Mouse (Mus musculus) neural tube, embryonic 12.5 days (tissue): ENCODE results near the gene Gm7137. TPM values are rescaled to one million over a fixed set of nuclear protein-coding genes. Genes with fewer than 3 reads are reported as not detected.
A peak's percentile ranks its signal among the peaks of the same experiment; 100 is the strongest.
"Not testable (repeated sequence)": the region's sequence is repeated elsewhere in the genome, so short reads cannot be mapped to it uniquely, and the experiment has no call there.

Source experiments
- ATAC-seq: fragments of 200-750 bp; cut with Nextera tagmentation; 2 replicates; pipeline ENCODE4 v1.8.0; 2017; ENCODE audit warnings: low read depth, mild to moderate bottlenecking, moderate TSS enrichment, moderate library complexity; ENCODE audit not compliant: low FRiP score
- H3K27ac ChIP-seq: fragments of 300-500 bp; sonication (generic); 2 replicates; pipeline ENCODE4 v1.5.1; 2016
- H3K27me3 ChIP-seq: fragments of 300-500 bp; sonication (generic); replicated peaks from 2 replicates; pipeline ENCODE4 v1.6.1; 2016; ENCODE audit warnings: mild to moderate bottlenecking
- H3K36me3 ChIP-seq: fragments of 300-500 bp; sonication (generic); 2 replicates; pipeline ENCODE4 v1.6.1; 2016; ENCODE audit warnings: mild to moderate bottlenecking
- H3K4me1 ChIP-seq: fragments of 300-500 bp; sonication (generic); 2 replicates; pipeline ENCODE4 v1.6.1; 2016
- H3K4me2 ChIP-seq: fragments of 300-500 bp; sonication (generic); replicated peaks from 2 replicates; pipeline ENCODE4 v1.6.1; 2016; ENCODE audit warnings: mild to moderate bottlenecking
- H3K4me3 ChIP-seq: fragments of 300-500 bp; sonication (generic); 2 replicates; pipeline ENCODE4 v1.5.1; 2016
- H3K9ac ChIP-seq: fragments of 300-500 bp; sonication (generic); 2 replicates; pipeline ENCODE4 v1.6.1; 2016; ENCODE audit warnings: mild to moderate bottlenecking
- H3K9me3 ChIP-seq: fragments of 300-500 bp; sonication (generic); 2 replicates; pipeline ENCODE4 v1.6.1; 2016; ENCODE audit warnings: mild to moderate bottlenecking
- WGBS: fragments of 180-500 bp; shearing (Covaris S2); methylation state at CpG from one replicate; pipeline ENCODE4 v1.1.7; 2016; 5-methylcytosine and 5-hydroxymethylcytosine counted together
- polyA plus RNA-seq: library from polyadenylated mRNA; unstranded; fragments of >200 nt; fragmentation: Nextera tagmentation; extraction: Ambion mirVana; gene quantifications from 2 replicates; pipeline ENCODE4 v1.2.1, GENCODE M21; 2016

Gm7137 gene
- not detected in 2 replicates for polyA plus RNA-seq

DNA sequence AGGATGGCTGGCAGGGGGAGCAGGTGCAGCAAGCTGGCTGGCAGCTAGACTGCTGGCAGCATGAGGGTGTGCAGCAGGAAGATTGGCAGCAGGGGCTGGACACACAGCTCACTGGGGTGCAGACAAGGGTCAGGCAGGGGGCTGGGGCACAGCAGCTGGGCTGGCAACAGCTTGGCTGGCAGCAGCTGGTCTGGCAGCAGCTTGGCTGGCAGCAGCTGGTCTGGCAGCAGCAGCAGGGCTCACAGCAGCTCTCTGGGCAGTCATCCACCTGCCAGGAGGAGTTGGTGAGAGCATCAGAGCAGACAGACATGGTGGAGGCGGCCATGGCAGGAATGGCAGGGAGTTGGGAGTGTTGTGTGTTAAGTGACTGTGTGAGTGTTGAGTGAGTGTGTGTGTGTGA lies at the start of gene Gm7137:
Gene Gm7137 (minus strand): TSS at position 325 of the 400 bp plus-strand sequence.
- H3K36me3 ChIP-seq, H3K4me3 ChIP-seq, ATAC-seq, H3K4me1 ChIP-seq, H3K27ac ChIP-seq, H3K9me3 ChIP-seq, H3K27me3 ChIP-seq, H3K9ac ChIP-seq, H3K4me2 ChIP-seq: not testable (repeated sequence)
- 44% methylated on average over 1 of the region's 1 CpGs for WGBS

DNA sequence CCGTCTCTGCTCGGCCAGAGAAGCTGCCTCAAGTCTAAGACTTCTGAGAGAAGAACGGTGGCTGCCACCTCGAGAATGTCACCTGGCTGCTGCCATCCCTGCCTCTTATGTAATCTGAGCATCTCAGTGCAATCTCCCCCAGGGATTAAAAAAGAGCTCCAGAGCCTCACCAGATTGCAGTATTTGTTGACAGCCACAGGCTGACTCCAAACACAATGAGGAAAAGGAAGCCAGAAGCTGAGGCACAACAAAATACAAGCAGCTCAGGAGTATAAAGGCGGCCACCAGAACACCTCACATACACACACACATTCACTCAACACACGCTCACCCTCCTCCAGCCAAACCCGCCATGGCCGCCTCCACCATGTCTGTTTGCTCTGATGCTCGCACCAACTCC lies 47.6 kb upstream of the Gm7137 start, which contains the start of gene Krtap10-10:
Gene Krtap10-10 (plus strand): TSS at position 301 of the 400 bp plus-strand sequence.
- H3K27me3 ChIP-seq = no peaks in the 10 kb centered on the region
- 73% methylated on average over 9 of the region's 9 CpGs for WGBS

DNA sequence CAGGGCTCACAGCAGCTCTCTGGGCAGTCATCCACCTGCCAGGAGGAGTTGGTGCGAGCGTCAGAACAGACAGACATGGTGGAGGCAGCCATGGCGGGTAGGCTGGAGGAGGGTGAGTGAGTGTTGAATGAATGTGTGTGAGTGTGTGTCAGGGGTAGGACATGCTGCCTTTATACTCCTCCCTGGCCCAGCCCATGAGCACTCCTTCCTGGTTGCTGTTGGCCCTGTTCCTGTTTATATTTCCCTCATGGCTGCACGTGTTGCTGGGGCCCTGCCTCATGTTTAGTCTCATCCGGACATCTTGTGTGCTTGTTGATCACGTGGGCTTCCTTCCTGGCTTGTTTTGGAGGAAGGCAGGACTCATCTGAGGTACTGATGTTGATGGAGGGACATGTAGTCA lies 39.0 kb upstream of the Gm7137 start, which contains the start of gene Krtap10-4:
Gene Krtap10-4 (minus strand): TSS at position 145 of the 400 bp plus-strand sequence.
- Histone ChIP-seq H3K4me2 (no peak within 1 kb of the TSS), H3K4me3 (no peak within 1 kb of the TSS), H3K27me3 (no peaks in the 10 kb centered on the region), H3K36me3 (no peaks in the 10 kb centered on the region), H3K9me3 (no peaks in the 10 kb centered on the region; the same call in 1 of the 2 replicates), H3K9ac (no peak within 1 kb of the TSS), H3K4me1 (no peaks in the 10 kb centered on the region), H3K27ac (no peak within 1 kb of the TSS)
- no peak for ATAC-seq
- WGBS = 81% methylated on average over 6 of the region's 6 CpGs

More for the DNA sequence above, 47.6 kb upstream of the Gm7137 start, which contains the start of gene Krtap10-10:
- no peak within 1 kb of the TSS for H3K9ac ChIP-seq
- no peak within 1 kb of the TSS for H3K4me3 ChIP-seq
- H3K4me1 ChIP-seq = no peaks in the 10 kb centered on the region
- H3K4me2 ChIP-seq = no peak within 1 kb of the TSS
- no peak within 1 kb of the TSS for H3K27ac ChIP-seq
- ATAC-seq = no peak
- H3K9me3 ChIP-seq = no peaks in the 10 kb centered on the region
- H3K36me3 ChIP-seq = no peaks in the 10 kb centered on the region

DNA sequence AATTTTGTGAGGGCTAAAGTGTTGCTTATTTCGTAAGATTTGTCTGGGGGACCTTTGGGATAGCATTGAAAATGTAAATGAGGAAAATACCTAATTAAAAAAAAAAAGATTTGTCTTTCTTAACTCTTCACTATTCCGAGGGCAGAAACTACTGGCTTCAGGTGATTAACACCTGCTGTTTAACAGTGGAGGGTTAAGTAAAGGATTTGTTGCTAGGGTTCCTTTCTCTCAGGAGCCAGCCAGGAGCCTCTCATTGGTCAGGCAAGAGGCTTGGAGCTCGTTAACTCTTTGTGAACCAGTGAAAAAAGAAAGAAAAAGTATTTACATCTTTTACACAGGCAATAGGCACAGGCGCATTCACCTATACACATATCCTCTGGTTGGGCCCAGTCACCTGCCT lies 31.2 kb upstream of the Gm7137 start:
- no peaks in the 10 kb centered on the region for H3K27me3 ChIP-seq
- H3K4me2 ChIP-seq = no peak overlapping the region
- H3K9ac ChIP-seq = no peak overlapping the region
- no peak overlapping the region for H3K4me3 ChIP-seq
- no peaks in the 10 kb centered on the region for H3K9me3 ChIP-seq
- no peak for ATAC-seq
- no peak overlapping the region for H3K27ac ChIP-seq
- H3K36me3 ChIP-seq = no peaks in the 10 kb centered on the region
- 43% methylated on average over 4 of the region's 4 CpGs for WGBS
- no peaks in the 10 kb centered on the region for H3K4me1 ChIP-seq

DNA sequence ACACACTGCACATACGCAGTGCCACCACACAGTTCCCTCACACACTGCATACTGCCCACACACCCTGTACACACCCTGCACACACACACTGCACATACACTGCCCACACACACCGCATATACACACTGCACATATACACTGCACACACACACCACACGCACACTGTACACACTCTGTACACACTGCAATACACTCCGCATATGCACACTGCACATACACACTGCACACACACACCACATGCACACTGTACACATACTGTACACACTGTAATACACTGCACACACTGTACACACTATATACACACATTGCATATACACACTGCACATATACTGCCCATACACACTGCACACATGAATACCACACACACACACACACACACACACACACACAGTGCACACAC lies 30.5 kb upstream of the Gm7137 start:
- Histone ChIP-seq H3K4me2 (no peak overlapping the region), H3K36me3 (no peaks in the 10 kb centered on the region), H3K27ac (no peak overlapping the region), H3K9me3 (no peaks in the 10 kb centered on the region), H3K9ac (no peak overlapping the region), H3K4me1 (no peaks in the 10 kb centered on the region), H3K4me3 (no peak overlapping the region), H3K27me3 (no peaks in the 10 kb centered on the region)
- 95% methylated on average over 4 of the region's 4 CpGs for WGBS
- ATAC-seq = no peak

DNA sequence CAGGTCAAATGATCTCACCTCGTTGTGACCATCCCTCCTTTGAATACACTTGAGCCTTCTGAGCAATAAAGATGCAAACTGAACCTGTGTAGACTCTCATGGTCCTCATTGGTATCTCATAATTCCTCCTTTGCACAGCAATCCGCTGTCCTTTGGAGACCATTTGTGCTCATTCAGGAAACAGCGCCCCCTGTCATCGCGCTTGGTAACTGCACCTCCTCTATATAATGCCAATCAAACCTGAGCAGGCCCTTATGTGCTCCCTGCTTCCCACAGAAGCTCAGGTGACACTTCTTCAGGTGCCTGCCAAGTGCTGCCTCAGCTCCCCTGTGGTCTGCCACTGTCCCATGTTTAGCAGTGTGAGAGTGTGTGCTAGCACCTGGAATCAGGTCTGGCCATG lies 27.5 kb upstream of the Gm7137 start:
- H3K27me3 ChIP-seq = no peaks in the 10 kb centered on the region
- 38% methylated on average over 5 of the region's 5 CpGs for WGBS
- no peak for ATAC-seq

DNA sequence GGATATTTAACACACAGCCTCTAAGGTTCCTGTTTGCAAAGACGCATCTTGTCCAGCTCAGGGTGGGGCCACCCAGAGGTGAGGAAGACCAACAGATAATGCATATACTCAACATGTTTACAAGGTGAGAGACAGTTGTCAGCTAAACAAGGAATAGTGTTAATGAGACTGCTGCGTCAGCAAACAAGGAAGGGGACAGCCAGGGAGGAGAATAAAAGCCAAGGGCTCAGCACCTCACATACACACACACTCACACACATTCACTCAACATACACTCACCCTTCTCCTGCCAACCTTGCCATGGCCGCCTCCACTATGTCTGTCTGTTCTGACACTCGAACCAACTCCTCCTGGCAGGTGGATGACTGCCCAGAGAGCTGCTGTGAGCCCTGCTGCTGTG lies 26.4 kb upstream of the Gm7137 start, which contains the start of gene Gm2696:
Gene Gm2696 (plus strand): TSS at position 301 of the 400 bp plus-strand sequence.
- Histone ChIP-seq H3K4me2 (no peak within 1 kb of the TSS), H3K36me3 (no peaks in the 10 kb centered on the region), H3K9ac (no peak within 1 kb of the TSS), H3K4me3 (no peak within 1 kb of the TSS), H3K27ac (no peak within 1 kb of the TSS), H3K9me3 (no peaks in the 10 kb centered on the region), H3K27me3 (no peaks in the 10 kb centered on the region), H3K4me1 (no peaks in the 10 kb centered on the region)
- WGBS = 63% methylated on average over 4 of the region's 4 CpGs
- no peak for ATAC-seq

More for the DNA sequence above, 27.5 kb upstream of the Gm7137 start:
- Histone ChIP-seq H3K4me1 (no peaks in the 10 kb centered on the region), H3K36me3 (no peaks in the 10 kb centered on the region), H3K9ac (no peak overlapping the region), H3K4me3 (no peak overlapping the region), H3K9me3 (no peaks in the 10 kb centered on the region), H3K27ac (no peak overlapping the region), H3K4me2 (no peak overlapping the region)

DNA sequence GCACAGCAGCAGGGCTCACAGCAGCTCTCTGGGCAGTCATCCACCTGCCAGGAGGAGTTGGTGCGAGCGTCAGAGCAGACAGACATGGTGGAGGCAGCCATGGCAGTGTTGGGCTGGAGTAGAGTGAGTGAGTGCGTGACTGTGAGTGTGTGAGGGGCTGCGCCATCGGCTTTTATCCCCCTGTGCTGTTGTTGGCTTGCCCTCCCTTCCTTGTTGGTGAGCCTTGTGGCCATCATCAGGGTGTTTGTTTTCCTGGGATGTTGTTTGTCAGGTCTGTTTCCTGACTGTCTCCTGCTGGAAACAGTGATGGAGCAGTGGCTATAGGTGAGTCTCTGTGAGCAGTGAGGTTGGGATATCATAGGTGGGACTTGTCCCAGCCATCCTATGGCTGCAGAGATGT lies 23.7 kb upstream of the Gm7137 start, which contains the start of gene Gm9507:
Gene Gm9507 (minus strand): TSS at position 101 of the 400 bp plus-strand sequence.
- no peak within 1 kb of the TSS for H3K9ac ChIP-seq
- no peak for ATAC-seq
- WGBS = 74% methylated on average over 5 of the region's 5 CpGs

DNA sequence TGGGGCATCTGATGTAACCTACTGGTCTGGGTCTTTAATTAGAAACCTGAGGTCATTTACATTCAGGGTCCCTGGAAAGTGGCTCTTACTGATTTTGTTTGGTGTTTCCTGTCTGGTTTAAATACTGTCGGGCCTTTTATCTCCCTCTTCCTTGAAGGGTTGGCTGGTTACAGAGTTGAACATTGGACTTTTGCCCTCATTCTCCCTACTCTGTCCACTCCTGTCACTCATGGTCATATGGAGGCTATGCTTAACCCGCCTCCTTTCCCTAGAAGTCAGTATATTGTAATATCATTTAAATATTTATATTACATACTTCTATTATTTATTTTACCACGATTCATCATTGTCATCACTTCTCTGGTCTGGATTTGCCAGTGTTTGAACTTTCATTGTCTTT lies 16.1 kb upstream of the Gm7137 start:
- no peaks in the 10 kb centered on the region for H3K9me3 ChIP-seq
- H3K27me3 ChIP-seq = no peaks in the 10 kb centered on the region
- H3K4me2 ChIP-seq = no peak overlapping the region
- no peak overlapping the region for H3K9ac ChIP-seq
- H3K36me3 ChIP-seq = no peaks in the 10 kb centered on the region
- ATAC-seq = no peak
- no peak overlapping the region for H3K4me3 ChIP-seq
- 0 out of 2 replicates have a peak, but pooled peaks cover 2% of the 10 kb centered on the region for H3K4me1 ChIP-seq
- H3K27ac ChIP-seq = no peak overlapping the region
- WGBS = 83% methylated on average over 3 of the region's 3 CpGs

More for the DNA sequence above, 23.7 kb upstream of the Gm7137 start, which contains the start of gene Gm9507:
- no peaks in the 10 kb centered on the region for H3K36me3 ChIP-seq
- H3K4me1 ChIP-seq = no peaks in the 10 kb centered on the region
- H3K9me3 ChIP-seq = no peaks in the 10 kb centered on the region
- H3K4me2 ChIP-seq = no peak within 1 kb of the TSS
- H3K27me3 ChIP-seq = no peaks in the 10 kb centered on the region
- H3K4me3 ChIP-seq = no peak within 1 kb of the TSS
- H3K27ac ChIP-seq = no peak within 1 kb of the TSS

DNA sequence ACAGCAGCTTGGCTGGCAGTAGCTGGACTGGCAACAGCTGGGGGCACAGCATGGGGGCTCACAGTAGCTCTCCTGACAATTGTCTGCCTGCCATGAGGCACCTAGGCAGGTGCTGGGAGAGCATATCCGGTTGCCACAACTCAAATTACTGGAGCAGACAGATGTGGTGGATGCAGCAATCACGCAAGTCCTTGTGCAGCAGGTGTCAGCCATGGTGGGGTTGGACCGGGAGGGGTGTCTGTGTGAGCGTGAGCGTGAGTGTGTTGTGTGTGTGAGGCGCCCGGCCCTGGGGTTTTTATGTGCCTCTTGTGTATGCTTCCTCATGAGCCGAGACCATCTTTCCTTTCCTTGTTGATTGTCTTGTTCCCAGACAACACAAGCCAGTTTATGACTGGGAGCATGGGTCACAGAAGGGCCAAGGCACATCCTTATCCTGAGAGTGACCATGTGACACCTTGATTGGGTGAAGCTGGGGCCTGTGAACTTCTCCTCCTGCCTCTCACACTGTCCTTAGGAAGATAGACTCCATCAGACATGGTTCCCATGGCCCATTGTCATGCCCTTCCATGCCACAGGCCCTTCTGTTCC lies 11.0 kb upstream of the Gm7137 start, which contains the start of gene Gm19668:
Gene Gm19668 (minus strand): TSS at position 213 of the 588 bp plus-strand sequence.
- no peaks in the 10 kb centered on the region for H3K9me3 ChIP-seq
- WGBS = 41% methylated on average over 8 of the region's 8 CpGs
- H3K4me2 ChIP-seq = no peak within 1 kb of the TSS
- ATAC-seq = peak; percentile 54; the same call in 1 of the 2 replicates
- no peaks in the 10 kb centered on the region for H3K36me3 ChIP-seq
- no peak within 1 kb of the TSS for H3K27ac ChIP-seq
- no peak within 1 kb of the TSS for H3K9ac ChIP-seq
- H3K27me3 ChIP-seq = no peaks in the 10 kb centered on the region
- H3K4me3 ChIP-seq = no peak within 1 kb of the TSS
- H3K4me1 ChIP-seq = peaks cover 15% of the 10 kb centered on the region

DNA sequence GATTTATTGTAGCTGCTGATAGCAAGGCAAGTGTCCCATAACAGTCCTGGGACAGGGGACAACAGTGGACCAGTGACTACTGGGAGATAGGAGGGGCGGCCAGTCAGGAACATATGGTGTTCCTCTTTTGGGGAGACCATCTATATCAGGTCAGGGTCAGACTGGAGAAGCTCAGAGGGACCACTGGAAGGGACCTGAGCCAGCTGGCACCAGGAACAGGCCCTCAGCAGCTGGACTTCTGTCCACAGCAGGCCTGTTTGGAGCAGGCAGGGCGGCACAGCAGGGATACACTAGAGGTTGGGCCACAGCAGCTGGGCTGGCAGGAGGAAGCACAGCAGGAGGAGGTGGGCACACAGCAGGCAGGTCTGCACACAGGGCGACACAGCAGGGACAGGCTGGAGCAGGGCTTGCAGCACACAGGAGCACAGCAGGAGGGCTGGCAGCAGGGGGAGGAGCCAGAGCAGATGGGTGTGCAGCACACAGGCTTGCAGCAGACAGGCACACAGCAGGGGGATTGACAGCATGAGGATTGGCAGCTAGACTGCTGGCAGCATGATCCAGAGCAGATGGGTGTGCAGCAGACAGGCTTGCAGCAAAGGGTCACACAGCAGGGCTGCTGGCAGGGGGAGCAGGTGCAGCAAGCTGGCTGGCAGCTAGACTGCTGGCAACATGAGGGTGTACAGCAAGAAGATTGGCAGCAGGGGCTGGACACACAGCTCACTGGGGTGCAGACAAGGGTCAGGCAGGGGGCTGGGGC lies 10.3 kb upstream of the Gm7137 start:
- not testable (repeated sequence) for H3K27ac ChIP-seq, H3K4me2 ChIP-seq, H3K36me3 ChIP-seq, H3K27me3 ChIP-seq, H3K9ac ChIP-seq, H3K9me3 ChIP-seq, H3K4me3 ChIP-seq
- H3K4me1 ChIP-seq = peaks cover 15% of the 10 kb centered on the region
- whole genome bisulfite sequencing = 31% methylated on average over 3 of the region's 3 CpGs
- ATAC-seq = 0 out of 2 replicates have a peak, but pooled peaks have one; percentile 38

DNA sequence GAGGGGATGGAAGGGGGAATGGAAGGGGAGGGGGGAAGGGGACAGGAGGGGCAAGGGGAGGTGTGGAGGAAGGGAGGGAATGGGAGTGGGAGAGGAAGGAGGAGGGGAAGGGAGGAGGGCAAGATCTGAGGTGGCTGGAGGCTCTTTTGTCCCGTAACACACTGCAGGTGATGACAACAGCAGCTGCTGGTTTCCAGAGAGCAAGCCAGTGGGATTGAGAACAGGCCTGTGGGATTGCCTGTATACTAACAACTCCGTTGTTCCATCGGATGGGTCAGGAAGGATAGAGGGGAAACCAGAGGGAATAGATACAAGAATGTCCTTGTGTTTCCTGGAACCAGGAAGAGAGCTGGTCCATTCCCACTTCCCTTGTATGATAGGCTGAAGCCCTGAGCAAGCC lies 9.7 kb upstream of the Gm7137 start:
- H3K9me3 ChIP-seq = no peaks in the 10 kb centered on the region
- H3K4me3 ChIP-seq = no peak overlapping the region
- no peak overlapping the region for H3K9ac ChIP-seq
- peaks cover 15% of the 10 kb centered on the region for H3K4me1 ChIP-seq
- WGBS = 13% methylated on average over 3 of the region's 3 CpGs
- H3K27ac ChIP-seq = no peak overlapping the region
- no peak overlapping the region for H3K4me2 ChIP-seq
- H3K27me3 ChIP-seq = no peaks in the 10 kb centered on the region
- no peak for ATAC-seq
- H3K36me3 ChIP-seq = no peaks in the 10 kb centered on the region
